Mouse (Mus musculus) heart, postnatal 0 days (tissue): ENCODE results near the gene Dnah11. TPM values are rescaled to one million over a fixed set of nuclear protein-coding genes. Genes with fewer than 3 reads are reported as not detected.

Source experiments
- ATAC-seq: fragments of 200-750 bp; cut with Nextera tagmentation; 2 replicates; pipeline ENCODE4 v1.8.0; 2017; ENCODE audit warnings: low read depth, moderate number of reproducible peaks, moderate library complexity; ENCODE audit not compliant: insufficient read depth
- DNase-seq: peaks from one replicate; pipeline ENCODE4 v3.0.0-alpha.2; 2016; ENCODE audit warnings: low spot score
- H3K27ac ChIP-seq: fragments of 300-500 bp; sonication (generic); 2 replicates; pipeline ENCODE4 v1.5.1; 2014; ENCODE audit warnings: low read depth, mild to moderate bottlenecking
- H3K27me3 ChIP-seq: fragments of 300-500 bp; sonication (generic); 2 replicates; pipeline ENCODE4 v1.6.1; 2014; ENCODE audit warnings: low read length, mixed read lengths; ENCODE audit not compliant: control insufficient read depth, insufficient read depth
- H3K36me3 ChIP-seq: fragments of 300-500 bp; sonication (generic); replicated peaks from 2 replicates; pipeline ENCODE4 v1.6.1; 2014; ENCODE audit warnings: low read length, mixed read lengths; ENCODE audit not compliant: control insufficient read depth, insufficient read depth
- H3K4me1 ChIP-seq: fragments of 300-500 bp; sonication (generic); 2 replicates; pipeline ENCODE4 v1.6.1; 2014; ENCODE audit warnings: antibody characterized with exemption; ENCODE audit not compliant: control insufficient read depth, insufficient read depth
- H3K4me2 ChIP-seq: fragments of 300-500 bp; sonication (generic); 2 replicates; pipeline ENCODE4 v1.6.1; 2014; ENCODE audit warnings: low read depth, mild to moderate bottlenecking, low read length, moderate library complexity
- H3K4me3 ChIP-seq: fragments of 300-500 bp; sonication (generic); 2 replicates; pipeline ENCODE4 v1.5.1; 2014; ENCODE audit warnings: low read depth, low read length
- H3K9ac ChIP-seq: fragments of 300-500 bp; sonication (generic); replicated peaks from 2 replicates; pipeline ENCODE4 v1.6.1; 2014; ENCODE audit warnings: low read depth, low read length, mixed read lengths
- H3K9me3 ChIP-seq: fragments of 300-500 bp; sonication (generic); replicated peaks from 2 replicates; pipeline ENCODE4 v1.6.1; 2016; ENCODE audit warnings: low read length; ENCODE audit not compliant: control insufficient read depth
- CTCF ChIP-seq: IDR thresholded peaks from 2 replicates; pipeline ENCODE4 v1.5.1; 2016; ENCODE audit warnings: antibody characterized with exemption, control low read depth, low read depth
- EP300 ChIP-seq: IDR thresholded peaks from 2 replicates; pipeline ENCODE4 v1.6.1; 2016; ENCODE audit warnings: antibody characterized with exemption, low read depth
- WGBS: fragments of 180-500 bp; shearing (Covaris S2); extraction: QIAGEN DNeasy Blood & Tissue Kit; methylation state at CpG from one replicate; pipeline ENCODE4 v1.1.7; 2014; 5-methylcytosine and 5-hydroxymethylcytosine counted together
- polyA plus RNA-seq: library from polyadenylated mRNA; unstranded; fragments of >200 nt; fragmentation: Nextera tagmentation; extraction: Ambion mirVana; gene quantifications from 2 replicates; pipeline ENCODE4 v1.2.1, GENCODE M21; 2015
- total RNA-seq: library from RNA; depleted of rRNA; stranded (reverse); fragments of >200 nt; gene quantifications from 2 replicates; pipeline ENCODE4 v1.2.3, GENCODE M21; 2014; ENCODE audit warnings: low replicate concordance

Dnah11 gene
- total and polyA plus RNA-seq, 2 experiments from 2014 or later = not detected

DNA sequence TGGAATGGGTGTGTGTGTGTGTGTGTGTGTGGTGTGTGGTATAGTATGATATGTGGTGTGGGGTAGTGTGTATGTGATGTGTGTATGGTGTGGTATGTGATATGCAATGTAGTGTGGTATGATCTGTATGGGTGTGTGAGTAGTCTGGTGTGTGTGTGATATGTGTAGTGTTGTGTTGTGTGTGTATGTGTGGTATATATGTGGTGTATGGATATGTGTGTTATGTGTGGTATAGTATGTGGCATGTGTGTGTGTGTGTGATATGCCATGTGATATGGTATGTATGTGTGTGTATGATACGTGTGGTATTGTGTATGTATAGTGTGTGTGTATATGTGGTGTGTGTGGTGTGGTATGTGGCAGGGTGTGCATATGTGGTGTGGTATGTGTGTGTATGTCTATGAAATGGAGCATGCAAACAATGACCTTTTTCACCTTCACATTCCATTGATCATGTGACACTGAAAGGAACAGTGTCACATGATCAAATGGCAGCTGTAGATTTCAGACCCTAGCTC, 155.7 kb downstream of the Dnah11 start:
- no peak for TF ChIP-seq CTCF
- TF ChIP-seq EP300 = no peak
- Histone ChIP-seq H3K4me3 (no peak overlapping the region), H3K4me1 (no peaks in the 10 kb centered on the region), H3K4me2 (no peak overlapping the region), H3K9me3 (no peaks in the 10 kb centered on the region), H3K27me3 (no peaks in the 10 kb centered on the region), H3K36me3 (no peaks in the 10 kb centered on the region), H3K9ac (no peak overlapping the region), H3K27ac (no peak overlapping the region)
- ATAC-seq (no peak), DNase-seq (no peak)
- 88% methylated on average over 1 of the region's 1 CpGs for WGBS

DNA sequence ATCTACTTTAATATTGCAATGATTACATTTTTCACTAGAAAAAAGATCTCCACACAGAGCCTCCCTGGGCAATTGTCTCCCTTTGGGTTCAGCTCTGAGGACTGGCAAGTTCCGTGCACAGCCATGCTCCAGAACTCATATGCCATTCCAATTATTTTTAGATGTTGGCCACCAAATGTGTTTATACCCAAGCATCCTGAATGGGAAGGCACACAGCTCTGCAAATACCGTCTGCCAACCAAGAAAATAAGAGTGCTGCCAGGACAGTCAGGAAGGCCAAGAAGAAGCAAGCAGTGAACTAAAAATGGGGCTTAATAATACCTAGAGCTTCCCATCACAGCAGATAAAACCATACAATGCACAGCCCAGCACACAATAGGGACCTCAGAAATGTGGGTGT, 156.6 kb downstream of the Dnah11 start:
- H3K36me3 ChIP-seq = no peaks in the 10 kb centered on the region
- no peaks in the 10 kb centered on the region for H3K9me3 ChIP-seq
- WGBS = 57% methylated on average over 2 of the region's 2 CpGs
- no peak overlapping the region for H3K4me2 ChIP-seq
- no peak for DNase-seq
- no peak overlapping the region for H3K9ac ChIP-seq
- no peak for ATAC-seq
- no peaks in the 10 kb centered on the region for H3K4me1 ChIP-seq
- H3K27me3 ChIP-seq = no peaks in the 10 kb centered on the region
- no peak overlapping the region for H3K4me3 ChIP-seq
- TF ChIP-seq CTCF (no peak), EP300 (no peak)
- H3K27ac ChIP-seq = no peak overlapping the region

DNA sequence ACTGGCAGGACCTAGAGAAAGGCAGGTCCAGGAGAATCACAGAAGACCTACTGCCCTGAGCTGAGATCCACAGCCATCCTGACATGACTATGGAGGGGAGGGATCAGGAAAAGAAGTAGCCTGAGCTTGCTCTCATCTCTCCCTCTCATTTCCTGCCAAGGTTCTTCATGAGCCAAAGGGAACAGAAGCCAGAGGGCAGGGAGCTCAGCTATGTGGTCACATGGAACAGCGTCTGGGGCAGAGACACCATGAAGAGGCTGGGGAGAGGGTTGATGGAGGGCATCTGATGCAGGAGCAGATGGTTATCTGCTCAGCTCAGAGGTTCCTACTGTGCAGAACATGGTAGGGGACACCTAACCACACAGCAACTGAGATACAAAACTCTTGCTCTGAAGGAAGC, 163.9 kb downstream of the Dnah11 start:
- ATAC-seq (no peak), DNase-seq (no peak)
- Histone ChIP-seq H3K27me3 (no peaks in the 10 kb centered on the region), H3K4me3 (no peak overlapping the region), H3K27ac (no peak overlapping the region), H3K4me2 (no peak overlapping the region), H3K4me1 (no peaks in the 10 kb centered on the region), H3K9me3 (no peaks in the 10 kb centered on the region), H3K36me3 (no peaks in the 10 kb centered on the region), H3K9ac (no peak overlapping the region)
- TF ChIP-seq EP300 = no peak
- no peak for TF ChIP-seq CTCF
- 46% methylated on average over 1 of the region's 1 CpGs for WGBS

DNA sequence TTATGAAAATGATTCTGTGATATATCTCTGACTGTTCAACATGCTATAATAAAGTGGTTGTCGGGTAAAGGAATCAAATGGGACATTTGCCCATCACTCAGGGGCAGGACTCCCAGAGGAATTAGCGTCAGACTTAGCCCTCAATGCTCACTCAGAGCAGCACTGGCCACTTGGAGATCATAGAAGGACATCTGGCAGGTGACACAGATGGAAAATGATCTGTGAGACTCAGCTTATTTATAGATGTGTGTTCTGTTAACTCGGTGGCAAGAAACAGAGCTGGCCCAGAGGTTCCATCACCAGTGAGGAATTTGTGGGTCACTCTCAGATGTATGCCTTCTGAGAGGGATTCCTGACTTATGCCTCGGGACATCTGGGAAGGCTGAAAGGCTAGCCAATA, 173.1 kb downstream of the Dnah11 start:
- no peak overlapping the region for H3K4me3 ChIP-seq
- H3K9me3 ChIP-seq = no peaks in the 10 kb centered on the region
- no peak overlapping the region for H3K4me2 ChIP-seq
- H3K4me1 ChIP-seq = no peaks in the 10 kb centered on the region
- 52% methylated on average over 4 of the region's 4 CpGs for WGBS
- no peak for TF ChIP-seq EP300
- no peak for TF ChIP-seq CTCF
- DNase-seq (no peak), ATAC-seq (no peak)
- H3K27ac ChIP-seq = no peak overlapping the region
- H3K27me3 ChIP-seq = no peaks in the 10 kb centered on the region
- no peak overlapping the region for H3K9ac ChIP-seq
- no peaks in the 10 kb centered on the region for H3K36me3 ChIP-seq

DNA sequence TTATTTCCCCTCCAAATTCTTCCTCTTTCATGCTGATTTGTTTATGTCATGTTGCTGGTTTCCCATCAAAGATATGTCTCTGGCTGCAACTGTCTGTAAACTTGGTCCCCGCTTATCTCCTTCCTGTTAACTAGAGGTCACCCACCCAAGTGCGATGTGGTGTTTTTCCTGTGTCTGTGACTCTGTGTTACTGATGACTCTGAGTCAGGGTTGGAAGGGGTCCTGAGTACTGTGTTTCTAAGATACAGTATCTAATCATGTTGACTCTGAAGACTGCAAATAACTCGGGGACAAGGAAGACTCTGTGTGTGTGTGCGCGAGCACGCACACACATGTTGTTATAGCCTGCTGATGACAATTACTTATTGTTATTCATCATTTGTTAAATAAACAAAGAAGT, 179.9 kb downstream of the Dnah11 start:
- H3K27ac ChIP-seq = no peak overlapping the region
- H3K9ac ChIP-seq = no peak overlapping the region
- H3K9me3 ChIP-seq = no peaks in the 10 kb centered on the region
- ATAC-seq = no peak
- 0 out of 2 replicates have a peak, but pooled peaks cover 3% of the 10 kb centered on the region for H3K4me1 ChIP-seq
- WGBS = 43% methylated on average over 6 of the region's 6 CpGs
- no peaks in the 10 kb centered on the region for H3K27me3 ChIP-seq
- H3K36me3 ChIP-seq = no peaks in the 10 kb centered on the region
- no peak for TF ChIP-seq EP300
- no peak for TF ChIP-seq CTCF
- no peak overlapping the region for H3K4me3 ChIP-seq
- H3K4me2 ChIP-seq = no peak overlapping the region
- DNase-seq = no peak

DNA sequence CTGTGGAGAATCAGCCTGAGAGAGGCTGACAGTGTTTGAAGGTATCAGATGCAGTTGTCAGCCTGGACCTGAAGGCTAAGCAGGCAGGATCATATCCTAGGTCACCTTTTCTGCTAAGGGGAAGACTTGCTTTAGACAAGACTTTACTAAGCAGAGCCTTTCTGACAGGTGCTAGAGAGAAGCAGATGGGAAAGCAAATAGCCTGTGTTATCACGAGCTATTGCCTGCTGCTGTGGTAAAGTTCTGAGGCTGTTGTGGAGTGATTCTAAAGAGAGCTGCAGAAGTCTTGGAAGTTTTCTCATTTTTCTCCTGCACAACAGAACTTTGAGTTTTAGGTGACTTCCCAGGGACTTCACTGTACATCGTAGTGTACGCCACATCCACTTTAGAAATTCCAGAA, 185.0 kb downstream of the Dnah11 start:
- no peak for TF ChIP-seq EP300
- ATAC-seq = no peak

More for the DNA sequence above, 185.0 kb downstream of the Dnah11 start:
- Histone ChIP-seq H3K9ac (no peak overlapping the region), H3K27me3 (no peaks in the 10 kb centered on the region), H3K4me1 (0 out of 2 replicates have a peak, but pooled peaks cover 2% of the 10 kb centered on the region), H3K27ac (no peak overlapping the region), H3K9me3 (no peaks in the 10 kb centered on the region), H3K36me3 (no peaks in the 10 kb centered on the region), H3K4me3 (no peak overlapping the region), H3K4me2 (no peak overlapping the region)
- 77% methylated on average over 3 of the region's 3 CpGs for WGBS
- DNase-seq = no peak
